Mouse (Mus musculus) megakaryocyte, embryonic 14.5 days (primary cell): ENCODE results near the gene Gpat3.

Source experiments
- FLI1 ChIP-seq: IDR thresholded peaks from 2 replicates; pipeline ENCODE4 v1.6.1; 2012; ENCODE audit warnings: low read length, inconsistent platforms, mixed read lengths
- GATA1 ChIP-seq: IDR thresholded peaks from 3 replicates; pipeline ENCODE4 v1.6.1; 2012; ENCODE audit warnings: mixed read lengths, low read length, inconsistent platforms, borderline replicate concordance

DNA sequence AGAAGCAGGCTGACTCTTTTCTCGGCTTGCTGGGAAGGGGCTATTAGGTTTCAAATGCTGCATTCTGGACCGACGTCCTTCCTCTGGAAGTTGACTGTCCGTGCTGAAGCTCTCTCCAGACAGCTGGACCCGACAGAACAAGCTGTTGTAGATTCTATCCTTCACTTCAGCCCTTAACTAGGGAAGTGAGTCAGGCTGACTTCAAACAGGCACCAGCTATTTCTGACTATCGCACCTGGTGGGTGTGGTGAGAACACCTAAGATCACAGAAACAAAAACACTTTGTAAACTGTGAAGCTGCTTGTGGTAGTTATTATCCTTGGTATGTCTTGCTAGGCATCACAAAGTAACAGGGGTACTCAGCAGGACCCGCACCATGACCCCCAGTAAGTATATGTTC lies 19.0 kb upstream of the Gpat3 start:
- TF ChIP-seq FLI1, result no peak
- no peak for TF ChIP-seq GATA1
